Mouse (Mus musculus) spleen, adult 18-20 months (tissue): ENCODE data around the gene Capn5.

Source experiments
- DNase-seq, 2 experiments: peaks; one replicate each; pipeline ENCODE4 v3.0.0; 2022; ENCODE audit warnings: mixed read lengths in 2 of 2

Capn5 gene

DNA sequence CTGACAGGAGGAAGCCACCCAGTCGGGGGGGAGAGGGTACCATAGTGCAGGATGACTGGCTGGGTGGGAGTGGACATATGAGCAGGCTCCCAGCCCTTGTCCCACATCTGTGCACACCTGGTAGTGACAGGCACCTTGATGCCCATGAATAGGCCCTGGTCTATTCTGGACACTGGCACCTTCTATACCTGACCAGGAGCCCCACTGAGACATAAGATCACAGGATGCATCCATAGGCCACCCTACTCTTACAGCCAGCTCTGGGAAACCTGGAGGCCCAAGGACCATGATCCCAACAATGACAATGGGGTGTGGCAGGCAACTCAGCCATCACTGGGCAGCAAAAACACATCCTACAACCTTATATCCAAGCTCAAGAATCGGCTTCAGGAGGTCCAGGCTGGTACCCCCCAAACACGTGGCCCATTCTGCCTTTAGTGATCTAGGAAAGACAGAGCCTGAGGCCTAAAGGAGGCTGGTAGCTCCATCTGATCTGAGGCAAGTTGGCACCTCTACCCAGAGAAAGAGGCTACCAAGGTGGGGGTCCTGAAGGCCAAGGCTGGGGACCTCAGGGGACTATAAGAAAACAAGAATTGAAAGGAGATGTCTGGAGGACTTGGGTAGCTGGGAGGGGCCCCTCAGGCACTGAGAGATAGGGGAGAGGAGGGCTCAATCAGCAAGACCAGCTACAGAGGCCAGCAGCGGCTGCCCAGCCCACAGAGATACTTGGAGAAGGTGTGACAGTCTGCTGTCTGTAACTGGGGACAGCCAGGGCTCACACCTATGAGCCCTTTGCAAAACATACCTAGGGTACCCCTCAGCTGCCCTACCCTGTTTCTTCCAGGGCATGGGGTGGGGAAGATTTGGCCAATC is 3.0 kb downstream of the Capn5 start:
- no peak for DNase-seq

DNA sequence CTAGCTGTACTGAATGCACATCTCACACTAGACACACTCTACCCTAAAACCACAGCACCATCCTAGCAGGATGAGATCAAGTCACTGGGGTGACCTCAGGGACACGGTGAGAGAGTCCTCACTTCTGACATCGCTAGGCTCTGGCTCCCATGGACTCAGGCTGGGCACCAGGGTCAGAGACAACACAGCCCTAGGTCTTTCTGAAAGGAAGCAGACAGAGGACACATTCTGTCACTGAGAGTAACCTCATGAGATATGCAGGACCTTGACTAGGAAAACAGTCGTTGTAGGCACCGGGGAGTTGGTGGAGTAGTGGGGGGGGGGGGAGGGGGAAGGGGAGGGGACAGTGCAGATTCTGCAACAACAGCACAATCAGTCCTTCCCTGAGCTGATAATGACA is 4.7 kb downstream of the Capn5 start:
- no peak for DNase-seq

GRCm38 (mm10) chr7:98172661-98173060 is 5.4 kb downstream of the Capn5 start:
- no peak for DNase-seq

DNA sequence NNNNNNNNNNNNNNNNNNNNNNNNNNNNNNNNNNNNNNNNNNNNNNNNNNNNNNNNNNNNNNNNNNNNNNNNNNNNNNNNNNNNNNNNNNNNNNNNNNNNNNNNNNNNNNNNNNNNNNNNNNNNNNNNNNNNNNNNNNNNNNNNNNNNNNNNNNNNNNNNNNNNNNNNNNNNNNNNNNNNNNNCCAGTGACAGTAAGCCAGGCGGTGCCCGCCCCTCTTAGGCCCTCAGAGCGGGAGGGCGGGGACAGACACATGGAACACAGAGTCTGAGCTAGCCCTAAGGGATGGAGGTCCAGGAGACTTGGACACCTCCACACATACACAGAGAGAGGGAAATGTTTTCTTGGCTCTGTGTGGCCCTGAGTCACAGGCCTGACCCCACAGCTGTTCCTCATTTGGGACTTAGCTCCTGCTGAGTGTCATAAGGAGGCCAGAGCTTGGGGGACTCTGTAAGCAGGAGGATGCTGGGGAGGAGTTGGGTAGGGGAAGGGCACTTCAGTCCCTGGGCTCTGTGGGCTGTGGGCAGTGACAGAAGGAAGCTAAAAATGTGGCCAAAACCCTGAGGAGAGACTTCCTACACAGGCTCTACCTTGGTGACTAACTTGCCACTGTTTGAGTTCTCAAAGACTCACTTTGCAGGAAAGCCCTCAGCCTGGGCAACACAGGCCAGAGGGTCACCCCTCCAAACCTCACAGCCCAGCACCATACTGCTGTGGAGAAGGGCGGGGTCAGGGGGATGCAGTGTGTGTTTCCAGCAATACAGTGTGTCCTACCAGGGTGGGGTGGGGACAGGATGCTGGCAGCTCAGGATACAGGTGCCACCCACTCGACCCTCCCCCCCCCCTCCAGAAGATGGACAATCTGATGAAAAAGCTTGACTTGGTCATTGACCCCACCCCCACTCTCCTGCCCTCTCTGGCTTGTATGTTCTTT is 6.7 kb downstream of the Capn5 start:
- no peak for DNase-seq

- peak; percentile 41 to 43 for DNase-seq
Observed at GRCm38 (mm10) chr7:98164999-98165528, 13.0 kb downstream of the Capn5 start.

DNA sequence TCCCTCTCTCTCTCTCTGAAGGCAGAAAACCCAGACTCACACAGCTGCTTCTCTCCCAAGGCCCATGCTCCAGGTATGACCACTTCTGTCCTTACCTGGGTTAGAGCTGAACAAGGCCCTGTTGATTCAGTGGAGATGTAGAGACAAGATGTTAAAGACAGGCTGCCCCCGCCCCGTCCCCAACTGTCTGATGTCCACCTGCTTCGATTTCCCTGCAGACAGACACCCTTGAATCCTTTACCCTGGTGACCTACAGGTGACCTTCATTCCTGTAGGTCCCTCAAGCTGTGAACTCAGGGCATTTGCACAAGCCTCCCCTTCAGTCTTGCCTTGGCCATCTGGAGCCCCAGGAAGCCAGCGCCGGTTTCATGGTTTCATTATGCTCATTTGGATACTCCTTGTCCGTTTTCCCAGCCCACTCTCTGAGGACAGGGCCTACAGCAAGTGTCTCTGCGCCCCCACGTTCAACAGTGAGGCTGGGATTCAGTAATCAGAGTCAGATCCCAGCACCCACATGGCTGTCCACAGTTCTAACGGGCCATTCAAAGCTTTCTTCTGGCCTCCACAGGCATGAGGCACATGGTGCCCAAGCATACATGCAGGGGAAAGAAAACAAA is 13.6 kb downstream of the Capn5 start:
- no peak for DNase-seq

DNA sequence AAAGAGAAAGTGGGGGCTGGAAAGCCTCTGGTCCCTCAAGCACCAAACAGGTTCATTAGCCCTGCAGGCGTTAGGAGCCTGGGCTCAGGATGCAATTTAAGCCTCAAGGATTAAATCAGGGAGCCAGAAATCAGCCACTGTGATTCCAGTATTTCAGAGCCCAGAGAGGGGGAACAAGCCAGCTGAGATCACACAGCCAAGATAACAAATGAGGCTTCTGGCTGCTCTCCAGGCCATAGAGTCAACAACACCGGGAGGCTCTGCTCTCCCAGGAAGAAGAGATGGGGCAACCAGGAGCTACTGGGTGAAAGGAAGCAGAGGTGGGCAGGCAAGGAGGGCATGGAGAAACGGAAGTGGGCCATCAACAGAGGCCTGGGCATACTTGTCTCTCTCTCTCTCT is 14.4 kb downstream of the Capn5 start:
- no peak for DNase-seq

DNA sequence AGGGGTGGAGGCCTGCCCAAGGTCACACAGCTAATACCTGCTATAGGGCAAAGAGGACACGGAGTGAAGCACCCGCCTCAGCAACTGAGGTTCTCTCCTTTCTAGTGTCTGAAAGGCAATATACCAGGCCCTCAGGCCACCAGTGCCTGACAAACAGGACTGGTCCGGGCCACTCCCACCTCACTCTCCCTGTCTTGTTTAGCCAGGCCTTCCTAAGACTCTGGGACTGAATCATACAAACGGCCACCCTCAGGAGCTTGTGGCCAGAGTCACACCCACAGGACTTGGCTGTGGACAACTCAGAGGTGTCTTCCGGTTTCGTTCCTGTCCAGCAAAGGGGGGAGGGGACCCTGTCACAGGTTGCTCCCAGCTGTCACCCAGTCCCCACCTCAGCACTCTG is 15.8 kb downstream of the Capn5 start:
- no peak for DNase-seq

GRCm38 (mm10) chr7:98160041-98160740 is 17.9 kb downstream of the Capn5 start:
- DNase-seq: no peak

GRCm38 (mm10) chr7:98158481-98158880 is 19.6 kb downstream of the Capn5 start:
- no peak for DNase-seq

DNA sequence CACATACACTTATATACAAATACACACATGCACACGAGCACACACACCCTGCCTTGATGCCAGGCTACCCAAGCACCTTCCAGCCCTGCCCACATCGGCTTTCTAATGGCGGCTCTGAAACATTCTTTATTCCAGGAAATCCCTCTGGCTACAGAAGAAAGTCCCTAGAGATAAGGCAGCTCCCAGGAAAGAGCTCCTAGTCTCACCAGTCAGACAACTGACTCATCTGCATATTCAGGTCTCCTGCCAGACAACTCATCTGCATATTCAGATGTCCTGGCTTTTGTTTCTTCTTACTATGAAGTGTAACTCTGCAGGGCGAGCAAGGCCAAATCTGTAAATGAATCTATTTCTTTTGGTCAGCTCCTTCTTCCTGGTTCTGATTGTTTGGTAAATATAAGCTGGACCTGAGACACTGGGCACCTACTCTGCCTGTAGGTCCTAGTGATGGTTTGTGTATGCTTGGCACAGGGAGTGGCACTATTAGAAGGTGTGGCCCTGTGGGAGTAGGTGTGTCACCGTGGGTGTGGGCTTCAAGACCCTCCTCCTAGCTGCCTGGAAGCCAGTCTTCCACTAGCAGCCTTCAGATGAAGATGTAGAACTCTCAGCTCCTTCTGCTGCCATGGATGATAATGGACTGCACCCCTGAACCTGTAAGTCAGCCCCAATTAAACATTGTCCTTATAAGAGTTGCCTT is 20.3 kb downstream of the Capn5 start:
- DNase-seq: no peak

GRCm38 (mm10) chr7:98156280-98156665 is 21.8 kb downstream of the Capn5 start:
- no peak for DNase-seq

- DNase-seq: peak in 1 of 2 experiments; percentile 62
Observed at GRCm38 (mm10) chr7:98155546-98156279, 22.4 kb downstream of the Capn5 start.

DNA sequence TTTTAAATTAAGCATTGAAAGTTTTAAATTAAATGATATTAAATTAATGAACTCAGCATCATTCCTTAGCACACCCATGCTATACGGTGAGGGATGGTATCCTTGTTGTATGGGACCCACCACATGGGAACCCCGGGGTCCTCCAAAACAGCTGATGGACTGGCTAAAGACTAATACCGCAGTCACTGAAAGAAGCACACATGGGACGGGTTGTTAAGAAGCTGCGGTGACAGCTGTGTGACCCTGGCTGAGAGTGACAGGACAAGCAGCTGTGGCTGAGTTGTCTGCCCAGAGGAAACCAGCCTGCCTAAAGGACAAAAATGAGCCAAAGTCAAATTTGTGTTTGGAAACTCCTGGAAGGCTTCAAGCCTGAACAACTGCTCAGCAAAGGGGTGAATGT is 24.2 kb downstream of the Capn5 start:
- no peak for DNase-seq

DNA sequence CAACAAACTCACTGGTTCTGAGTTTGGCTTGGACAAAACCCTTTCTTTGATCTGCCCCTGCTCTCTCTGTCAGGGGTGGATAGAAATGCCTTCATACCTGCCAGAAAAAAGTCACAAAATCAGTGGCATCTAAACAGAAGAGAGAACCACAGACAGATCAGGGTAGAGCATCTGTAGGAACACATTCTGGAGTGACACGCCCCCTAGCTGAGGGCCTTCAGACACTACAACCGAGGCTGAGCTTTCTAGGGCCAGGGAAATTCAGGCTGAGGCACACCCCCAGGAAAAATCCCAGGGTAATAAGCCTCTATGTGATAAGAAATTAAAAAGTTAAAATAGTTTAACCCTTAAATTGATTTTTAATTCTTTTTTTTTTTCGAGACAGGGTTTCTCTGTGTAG is 24.7 kb downstream of the Capn5 start:
- DNase-seq: no peak

- no peak for DNase-seq
Observed at GRCm38 (mm10) chr7:98152400-98152799, 25.7 kb downstream of the Capn5 start.

DNA sequence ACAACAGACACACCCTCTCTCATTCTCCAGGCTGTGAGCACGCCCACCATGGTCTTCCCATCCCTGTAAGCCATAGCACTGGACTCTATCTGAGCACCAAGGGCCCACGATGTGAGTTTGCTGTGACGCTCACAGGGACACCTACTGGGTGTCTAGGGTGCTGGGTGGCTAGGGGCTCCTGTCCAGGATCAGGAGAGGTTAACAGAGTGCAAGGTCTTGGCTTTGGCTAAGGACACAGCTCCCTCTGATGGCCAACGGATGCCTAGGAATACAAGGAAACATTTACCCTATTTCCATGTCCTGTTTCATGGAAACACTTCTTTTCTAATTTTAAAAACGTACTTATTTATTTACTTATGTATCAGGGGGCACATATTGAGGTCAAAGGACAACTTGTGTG is 27.5 kb downstream of the Capn5 start:
- no peak for DNase-seq

DNA sequence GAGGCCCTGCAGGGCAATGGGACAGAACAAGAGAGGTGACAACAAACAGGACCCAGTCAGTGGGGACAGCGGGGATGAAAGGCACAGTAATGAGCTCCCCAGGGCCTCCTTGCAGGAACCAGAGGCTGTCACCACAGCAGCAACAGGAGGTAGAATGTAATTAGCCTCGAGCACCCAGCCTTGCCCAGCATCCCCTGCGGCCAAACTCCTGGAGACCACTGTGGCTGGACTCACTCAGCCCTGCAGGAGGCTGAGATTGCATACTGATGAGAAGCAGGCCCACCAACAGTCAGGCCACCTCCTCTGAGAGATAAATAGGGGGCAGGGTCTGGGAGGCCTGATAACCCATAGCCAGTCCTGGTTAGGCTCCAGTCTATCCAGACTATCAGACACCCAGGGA is 28.3 kb downstream of the Capn5 start:
- DNase-seq: no peak

DNA sequence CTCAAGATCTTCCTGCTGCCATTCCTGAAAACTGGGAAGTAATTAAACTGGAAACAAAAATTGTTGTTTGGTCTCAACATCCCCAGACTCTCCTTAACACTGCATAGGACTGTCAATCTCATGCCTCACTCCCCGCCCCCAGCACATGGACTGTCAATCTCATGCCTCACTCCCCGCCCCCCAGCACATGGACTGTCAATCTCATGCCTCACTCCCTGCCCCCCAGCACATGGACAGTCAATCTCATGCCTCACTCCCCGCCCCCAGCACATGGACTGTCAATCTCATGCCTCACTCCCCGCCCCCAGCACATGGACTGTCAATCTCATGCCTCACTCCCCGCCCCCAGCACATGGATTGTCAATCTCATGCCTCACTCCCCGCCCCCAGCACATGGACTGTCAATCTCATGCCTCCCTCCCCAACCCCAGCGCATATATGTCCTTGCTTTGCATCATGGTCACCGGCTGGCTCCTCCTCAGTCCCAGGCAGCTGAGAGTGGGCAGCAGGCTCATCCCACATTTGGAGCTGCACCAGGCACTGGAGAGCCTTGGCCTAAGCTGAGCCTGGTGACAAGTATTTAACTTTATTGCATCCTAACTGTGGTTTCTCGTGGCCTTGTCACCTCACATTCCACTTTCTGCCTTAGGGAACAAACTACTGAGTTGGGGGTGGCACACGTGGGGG is 29.2 kb downstream of the Capn5 start:
- no peak for DNase-seq

DNA sequence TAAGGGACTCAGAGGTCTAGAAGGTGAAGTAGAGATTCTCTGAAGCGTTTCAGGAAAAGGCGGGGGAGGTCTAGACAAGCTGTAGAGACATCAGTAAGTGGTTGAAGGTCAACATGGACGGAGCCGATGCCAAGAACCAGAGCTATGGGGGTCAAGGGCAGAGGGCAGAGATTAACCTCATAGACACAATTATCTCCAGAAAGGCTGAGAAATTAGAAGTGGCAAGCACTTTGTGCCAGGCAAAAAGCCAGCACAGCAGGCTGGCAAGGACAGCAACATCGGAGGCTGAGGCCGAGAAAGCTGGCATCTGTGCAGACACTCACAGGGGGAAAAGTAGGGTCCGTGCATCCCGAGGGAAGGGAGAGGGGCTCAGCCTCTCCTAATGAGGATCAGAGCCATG is 30.3 kb downstream of the Capn5 start:
- no peak for DNase-seq
